Mouse (Mus musculus) NIH3T3 (cell line): Measurements from ENCODE around the gene Prkaa1.
A peak's percentile ranks its signal among the peaks of the same experiment; 100 is the strongest.
"Not testable (repeated sequence)": the region's sequence is repeated elsewhere in the genome, so short reads cannot be mapped to it uniquely, and the experiment has no call there.

ENCODE experiments used
- DNase-seq: peaks from one replicate; pipeline ENCODE4 v3.0.0-alpha.2; 2012; ENCODE audit warnings: low read depth

Prkaa1 gene

GRCm38 (mm10) chr15:5129111-5129805 lies 14.4 kb upstream of the Prkaa1 start:
- DNase-seq = peak; percentile 46

DNA sequence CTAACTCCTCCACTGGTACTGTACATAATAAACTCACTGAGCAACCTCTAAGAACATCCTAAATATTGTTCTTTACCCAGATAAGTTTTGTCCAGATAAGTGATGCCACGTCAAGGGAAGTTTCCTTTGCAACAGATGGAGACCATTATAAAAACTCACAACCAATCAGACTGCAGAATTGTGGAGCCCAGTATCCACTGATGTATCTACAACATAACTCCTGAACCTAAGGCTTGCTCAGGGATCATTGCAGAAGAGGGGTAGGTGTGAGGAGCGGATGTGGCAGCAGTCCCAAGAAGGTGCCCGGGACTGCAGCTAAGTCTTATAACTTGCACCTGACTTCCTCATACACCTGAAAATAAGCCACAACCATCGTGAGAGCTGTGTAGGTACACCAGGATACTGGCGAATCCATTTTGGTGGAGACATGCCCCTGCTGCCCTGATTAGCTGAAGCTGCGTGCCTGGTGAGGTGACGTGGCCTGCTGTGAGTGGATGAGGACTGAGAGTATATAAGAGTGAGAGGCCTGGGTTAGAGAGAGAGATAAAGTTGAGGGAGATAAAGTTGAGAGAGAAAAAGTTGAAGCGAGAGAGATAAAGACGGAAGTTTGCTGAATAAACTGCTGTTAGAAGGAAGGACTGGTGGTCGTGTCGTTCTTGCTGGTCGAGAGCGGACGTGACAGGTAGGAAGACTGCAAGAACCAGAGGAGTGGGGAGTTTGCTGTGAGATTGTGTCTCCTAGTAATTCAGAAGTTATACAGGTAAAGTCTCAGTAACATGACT lies 12.6 kb upstream of the Prkaa1 start:
- DNase-seq = not testable (repeated sequence)

DNA sequence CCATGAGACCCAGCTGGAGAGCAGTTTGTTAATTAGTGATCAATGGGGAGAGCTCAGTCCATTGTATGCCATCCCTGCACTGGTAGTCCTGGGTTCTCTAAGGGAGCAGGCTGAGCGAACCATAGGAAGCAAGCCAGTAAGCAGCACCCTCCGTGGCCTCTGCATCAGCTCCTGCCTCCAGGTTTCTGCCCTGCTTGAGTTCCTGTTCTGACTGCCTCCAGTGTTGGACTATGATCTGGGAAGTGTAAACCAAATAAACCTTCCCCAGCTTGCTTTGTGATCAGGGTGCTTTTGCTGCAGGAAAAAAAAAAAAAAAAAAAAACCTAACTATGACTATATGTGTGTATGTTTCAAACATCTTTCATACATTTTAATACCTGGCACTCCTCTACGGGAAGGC lies 10.4 kb upstream of the Prkaa1 start:
- DNase-seq = no peak

- DNase-seq = no peak
Observed at GRCm38 (mm10) chr15:5134179-5134578, 9.5 kb upstream of the Prkaa1 start.

- no peak for DNase-seq
Observed at GRCm38 (mm10) chr15:5134945-5135483, 8.6 kb upstream of the Prkaa1 start.

DNA sequence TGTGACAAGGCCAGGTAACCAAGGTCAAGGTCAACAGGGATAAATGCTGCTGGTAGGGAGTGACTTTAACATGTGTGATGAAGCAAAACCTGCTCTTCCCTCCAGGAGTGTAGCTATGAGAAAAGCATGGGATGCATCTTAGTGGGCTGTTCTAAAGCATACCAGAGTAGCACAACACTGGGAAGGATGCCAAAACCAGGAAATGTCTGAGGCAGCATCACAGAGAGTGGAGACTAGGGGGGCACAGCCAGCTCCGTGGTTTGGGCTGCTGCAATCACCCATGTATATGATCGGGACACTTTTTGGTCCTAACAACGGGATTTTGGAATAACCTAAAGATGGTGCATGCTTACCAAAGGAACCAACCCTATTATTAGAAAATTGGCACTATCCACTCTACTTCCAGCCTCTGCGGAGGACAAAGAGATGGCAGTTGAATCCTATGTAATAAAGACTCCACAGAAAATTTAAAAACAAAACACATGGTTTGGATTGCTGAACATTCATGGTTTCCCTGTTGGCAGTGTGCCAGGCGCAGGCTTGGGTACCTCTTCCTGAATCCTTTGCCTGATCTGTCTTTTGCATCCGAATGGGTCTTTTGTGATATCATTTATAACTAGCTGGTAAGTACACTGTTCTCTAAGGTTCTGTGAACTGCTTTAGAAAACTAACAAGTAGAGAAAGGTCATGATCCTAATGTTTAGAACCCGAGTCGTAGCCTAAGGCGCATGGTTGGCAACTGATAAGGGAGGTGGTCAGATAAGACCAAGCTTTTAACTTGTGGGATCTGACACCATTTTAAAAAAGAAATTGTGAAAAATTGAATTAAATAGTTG lies 5.4 kb upstream of the Prkaa1 start:
- DNase-seq = peak; percentile 64

DNA sequence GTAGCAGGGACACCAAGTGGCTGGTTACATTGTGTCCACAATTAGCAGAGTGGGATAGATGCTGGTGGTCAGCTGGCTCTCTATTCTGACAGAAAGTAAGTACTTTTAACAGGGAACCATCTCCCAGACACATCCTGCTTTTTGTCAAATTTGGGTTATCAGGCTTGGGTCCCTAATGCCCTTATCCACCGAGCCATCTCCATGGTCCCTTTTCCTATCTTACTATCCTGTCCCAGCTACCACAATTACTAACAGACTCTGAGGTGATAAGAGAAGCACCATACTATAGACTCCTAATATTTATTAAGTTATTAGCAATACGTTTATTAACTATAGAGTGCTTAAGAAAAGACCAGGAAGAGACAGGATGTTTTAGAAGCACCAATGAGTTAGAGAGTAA lies 4.3 kb upstream of the Prkaa1 start:
- DNase-seq = no peak

GRCm38 (mm10) chr15:5139863-5140262 lies 3.8 kb upstream of the Prkaa1 start:
- no peak for DNase-seq

DNA sequence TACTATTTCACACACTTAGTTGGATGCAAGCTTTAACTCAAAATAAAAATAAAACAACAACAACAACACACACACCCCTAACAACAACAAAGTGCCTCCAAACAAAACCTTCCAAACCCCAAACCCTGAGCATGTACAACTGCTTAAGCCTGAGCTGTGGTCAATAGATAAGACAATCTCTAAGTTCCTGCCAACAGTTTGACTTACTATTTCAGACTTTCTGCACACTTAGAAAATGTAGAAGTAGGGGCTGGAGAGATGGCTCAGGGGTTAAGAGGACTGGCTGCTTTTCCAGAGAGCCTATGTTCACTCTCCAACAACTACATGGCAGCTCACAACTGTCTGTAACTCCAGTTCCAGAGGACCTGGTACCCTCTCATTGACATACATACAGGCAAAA lies 3.3 kb upstream of the Prkaa1 start:
- DNase-seq = no peak

GRCm38 (mm10) chr15:5142047-5142446 lies 1.6 kb upstream of the Prkaa1 start:
- DNase-seq = no peak

GRCm38 (mm10) chr15:5142714-5143113 lies 947 bp upstream of the Prkaa1 start:
- DNase-seq = no peak

GRCm38 (mm10) chr15:5144021-5144778 lies 539 bp downstream of the Prkaa1 start:
- DNase-seq = peak; percentile 63

DNA sequence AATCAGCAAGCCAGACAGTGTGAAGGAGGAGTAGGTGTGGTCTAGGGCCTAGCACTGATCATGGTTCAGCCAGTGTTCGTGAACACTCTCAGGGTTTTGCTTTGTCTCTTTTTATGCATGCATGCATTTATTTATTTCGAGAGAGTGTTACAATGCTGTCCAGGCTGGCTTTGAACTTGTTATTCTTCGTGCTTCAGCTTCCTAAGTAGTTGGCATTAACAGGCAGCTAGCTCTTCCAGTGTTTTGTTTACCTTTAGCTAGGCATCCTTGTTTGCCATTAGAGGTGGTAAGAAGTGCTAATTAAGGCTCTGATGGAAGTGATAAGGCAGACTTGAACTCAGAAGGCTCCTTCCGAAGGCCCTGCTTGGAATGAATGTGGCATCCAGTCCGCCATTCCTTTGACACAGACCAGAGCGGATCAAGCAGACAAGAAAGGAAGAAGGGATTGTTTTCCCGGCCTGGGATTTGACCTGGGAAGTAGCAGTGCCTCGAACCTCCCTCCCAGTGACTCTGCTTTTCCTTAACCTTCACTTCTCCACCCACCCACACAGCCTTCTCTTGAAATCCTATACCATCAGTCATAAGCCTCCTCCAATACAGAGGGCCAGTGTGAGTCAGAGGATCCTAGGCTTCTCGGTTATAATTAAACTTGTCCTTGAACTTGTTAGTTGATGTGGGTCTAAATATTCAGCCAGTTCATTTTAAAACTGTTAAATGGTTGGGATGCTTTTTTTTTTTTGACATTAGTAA lies 1.7 kb downstream of the Prkaa1 start:
- peak; percentile 67 for DNase-seq

- peak; percentile 77 for DNase-seq
Observed at GRCm38 (mm10) chr15:5149187-5149586, 5.5 kb downstream of the Prkaa1 start.

- no peak for DNase-seq
Observed at GRCm38 (mm10) chr15:5152171-5152570, 8.5 kb downstream of the Prkaa1 start.

DNA sequence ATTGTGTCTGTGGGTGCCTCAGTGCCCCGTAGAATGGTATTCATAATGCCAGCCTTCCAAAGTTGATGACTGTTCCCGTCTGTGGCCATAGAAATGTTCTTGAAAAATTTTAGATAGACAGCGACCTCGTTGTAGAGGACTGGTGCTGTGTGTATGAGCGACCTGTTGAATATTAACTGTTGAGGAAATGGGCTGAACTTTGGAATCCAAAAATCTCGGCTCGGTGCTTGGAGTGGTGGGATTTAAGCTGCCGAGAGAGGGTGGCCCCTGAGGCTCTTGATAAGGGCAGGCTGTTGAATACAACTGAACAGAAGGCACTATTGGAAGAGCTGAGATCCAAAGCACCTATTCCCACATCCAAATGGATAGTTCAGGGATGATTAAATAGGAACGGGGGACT lies 11.0 kb downstream of the Prkaa1 start:
- DNase-seq = no peak

GRCm38 (mm10) chr15:5155093-5155492 lies 11.4 kb downstream of the Prkaa1 start:
- DNase-seq = no peak

DNA sequence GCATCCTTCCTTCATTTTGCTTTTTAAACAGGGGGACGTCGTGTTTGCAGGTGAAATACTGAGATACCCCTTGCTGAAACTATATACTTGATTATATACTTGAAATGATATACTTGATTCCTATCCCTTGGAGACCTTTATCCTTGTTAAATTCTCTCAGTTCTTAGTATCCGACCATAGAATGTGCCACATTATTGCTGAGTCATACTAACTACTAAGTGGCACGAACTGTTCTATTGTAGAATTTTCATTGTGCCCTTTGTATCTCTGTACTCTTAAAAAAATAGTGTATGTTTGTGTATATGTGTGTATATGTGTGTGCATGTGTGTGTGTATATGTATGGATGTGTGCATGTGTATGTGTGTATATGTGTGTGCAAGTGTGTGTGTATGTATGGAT lies 12.7 kb downstream of the Prkaa1 start:
- DNase-seq = no peak

DNA sequence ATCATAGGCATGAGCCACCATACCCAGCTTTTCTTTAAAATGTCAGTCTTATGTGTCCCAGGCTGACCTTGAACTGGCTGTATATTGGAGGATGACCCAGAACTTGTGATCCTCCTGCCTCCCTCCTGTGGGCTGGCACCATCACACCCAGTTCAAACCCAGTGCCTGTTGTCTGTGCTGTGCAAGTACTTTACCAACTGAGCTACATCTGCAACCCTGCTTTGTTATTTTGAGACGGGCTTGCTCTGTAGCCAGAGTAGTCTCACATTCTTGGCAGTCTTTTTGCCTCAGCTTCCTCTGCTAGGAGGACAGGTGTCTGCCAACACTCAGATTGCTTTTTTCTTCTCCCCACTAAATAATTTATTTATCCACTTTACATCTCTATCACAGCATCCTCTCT lies 13.7 kb downstream of the Prkaa1 start:
- no peak for DNase-seq

DNA sequence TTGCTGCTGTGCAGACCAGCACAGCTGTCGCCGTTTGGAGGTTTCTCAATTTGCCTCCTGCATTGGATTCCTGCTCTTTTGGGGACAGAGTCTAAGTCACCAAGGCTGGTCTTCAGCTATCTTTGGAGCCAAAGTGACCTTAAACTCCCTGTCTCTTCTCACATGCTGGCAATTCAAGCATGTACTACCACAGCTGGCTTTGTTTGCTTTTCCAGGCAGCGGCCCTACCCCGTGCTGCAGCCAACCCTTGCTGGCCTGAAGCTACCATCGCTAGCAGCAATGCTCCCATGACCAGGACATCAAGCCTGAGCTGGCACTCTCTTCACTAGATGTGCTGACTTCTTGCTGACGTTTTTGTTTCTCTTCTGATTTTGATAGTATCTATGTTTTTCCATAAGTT lies 15.2 kb downstream of the Prkaa1 start:
- DNase-seq = no peak
